Mouse (Mus musculus) stomach, postnatal 0 days (tissue): ENCODE measurements around the gene Ube2n.

Experiments used
- CTCF ChIP-seq: IDR thresholded peaks from 2 replicates; pipeline ENCODE4 v1.5.1; 2016; ENCODE audit warnings: antibody characterized with exemption, low read depth, mild to moderate bottlenecking, moderate library complexity
- EP300 ChIP-seq: optimal IDR thresholded peaks from 2 replicates; pipeline ENCODE3; 2016; ENCODE audit warnings: antibody characterized with exemption

DNA sequence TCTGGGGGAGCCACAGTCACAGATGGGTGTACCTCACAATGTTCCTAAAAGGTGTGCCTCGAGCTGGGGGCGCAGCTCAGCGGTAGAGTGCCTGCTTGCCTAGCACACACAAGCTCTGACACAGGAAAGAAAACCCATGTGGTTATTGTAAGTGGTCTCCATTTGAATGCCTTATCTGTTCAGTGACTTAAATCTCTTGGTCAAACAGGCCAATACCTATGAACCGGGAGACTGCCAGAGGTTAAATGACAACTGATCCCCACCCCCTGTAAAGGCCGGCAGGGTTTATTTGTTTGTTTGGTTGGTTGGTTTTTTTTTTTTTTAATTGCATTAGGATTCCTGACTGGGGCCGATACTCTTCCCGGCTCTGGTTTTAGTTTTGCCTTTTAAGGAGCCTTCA, 44.5 kb downstream of the Ube2n start:
- no peak for TF ChIP-seq CTCF
- no peak for TF ChIP-seq EP300
